Mouse (Mus musculus): ENCODE data around the gene Tmem126a. TPM values are rescaled to one million over a fixed set of nuclear protein-coding genes. Genes with fewer than 3 reads are reported as not detected.

The Tmem126a gene
- polyA plus RNA-seq, 1 experiment = 43.8 TPM

GRCm38 (mm10) chr7:90440044-90440443 is 17.0 kb downstream of the Tmem126a start:
- no peak for DNase-seq
- no peak overlapping the region for H3K4me3 ChIP-seq (replicated peaks; ENCODE audit: insufficient read depth, low read depth, low read length)
- H3K27ac ChIP-seq (ENCODE audit: insufficient read depth, low read length) = no peak overlapping the region
- WGBS = 86% methylated on average over 4 of the region's 4 CpGs
- no peaks in the 10 kb centered on the region for H3K4me1 ChIP-seq (ENCODE audit: control insufficient read depth, insufficient read depth, low read length)
- H3K27me3 ChIP-seq (ENCODE audit: control insufficient read depth, insufficient read depth, low read length) = no peaks in the 10 kb centered on the region
- TF ChIP-seq CTCF (IDR thresholded peaks at IDR 0.05; ENCODE audit: borderline replicate concordance, insufficient read depth, low read depth, low read length) = no peak
- TF ChIP-seq POLR2A (IDR thresholded peaks at IDR 0.05; ENCODE audit: borderline replicate concordance, insufficient read depth, low read length) = no peak

DNA sequence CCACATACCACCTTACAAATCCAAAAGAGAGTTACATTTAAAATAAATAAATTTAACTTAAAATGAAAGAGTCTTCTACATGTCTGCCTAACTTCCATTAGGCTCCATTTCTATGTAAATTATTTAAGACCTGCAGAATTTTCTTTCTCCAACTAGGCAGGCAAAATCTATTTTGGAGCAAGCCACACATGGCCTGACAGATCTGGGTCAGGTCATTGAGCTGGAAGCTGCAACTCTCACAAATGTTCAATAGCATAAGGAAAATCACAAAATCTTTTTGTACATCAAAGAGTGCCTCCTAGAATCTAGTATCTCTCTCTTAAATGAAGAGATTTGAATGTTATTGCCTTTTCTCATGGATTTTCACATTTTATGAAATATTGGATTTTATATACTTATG is 24.8 kb downstream of the Tmem126a start:
- no peak for TF ChIP-seq CTCF (IDR thresholded peaks at IDR 0.05; ENCODE audit: borderline replicate concordance, insufficient read depth, low read depth, low read length)
- no peak for TF ChIP-seq POLR2A (IDR thresholded peaks at IDR 0.05; ENCODE audit: borderline replicate concordance, insufficient read depth, low read length)
- peak in 1 of 2 experiments; percentile 51 for DNase-seq
- Histone ChIP-seq H3K4me3 (replicated peaks; ENCODE audit: insufficient read depth, low read depth, low read length) (no peak overlapping the region), H3K27ac (ENCODE audit: insufficient read depth, low read length) (no peak overlapping the region), H3K27me3 (ENCODE audit: control insufficient read depth, insufficient read depth, low read length) (no peaks in the 10 kb centered on the region), H3K4me1 (ENCODE audit: control insufficient read depth, insufficient read depth, low read length) (peaks cover 2% of the 10 kb centered on the region; the same call in 1 of the 2 replicates)

DNA sequence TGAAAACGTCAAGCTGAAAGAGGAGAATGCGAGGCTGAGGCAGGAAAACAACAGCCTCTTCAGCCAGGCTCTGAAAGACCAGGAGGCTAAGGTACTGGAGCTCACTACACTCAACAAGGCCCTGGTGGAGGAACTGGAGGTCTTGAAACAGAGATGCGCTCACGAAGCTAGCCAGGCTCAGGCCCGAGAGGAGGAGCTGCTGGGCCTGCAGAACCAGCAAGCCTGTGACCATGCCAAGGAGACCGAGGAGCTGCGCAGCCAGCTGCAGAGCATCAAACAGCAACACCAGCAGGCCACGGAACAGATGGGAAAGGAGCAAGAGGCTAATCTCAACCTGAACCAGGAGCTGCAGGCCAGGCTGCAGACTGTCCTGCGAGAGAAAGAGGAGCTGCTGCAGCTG is 30.0 kb downstream of the Tmem126a start:
- WGBS = 52% methylated on average over 9 of the region's 9 CpGs
- Histone ChIP-seq H3K27me3 (ENCODE audit: control insufficient read depth, insufficient read depth, low read length) (no peaks in the 10 kb centered on the region), H3K4me1 (ENCODE audit: control insufficient read depth, insufficient read depth, low read length) (no peaks in the 10 kb centered on the region), H3K27ac (ENCODE audit: insufficient read depth, low read length) (no peak overlapping the region), H3K4me3 (replicated peaks; ENCODE audit: insufficient read depth, low read depth, low read length) (peak overlapping the region; percentile 78)
- TF ChIP-seq CTCF (IDR thresholded peaks at IDR 0.05; ENCODE audit: borderline replicate concordance, insufficient read depth, low read depth, low read length) = no peak
- no peak for TF ChIP-seq POLR2A (IDR thresholded peaks at IDR 0.05; ENCODE audit: borderline replicate concordance, insufficient read depth, low read length)
- peak; percentile 36 to 57 for DNase-seq

GRCm38 (mm10) chr7:90426020-90427001 is 30.7 kb downstream of the Tmem126a start, which contains the start of gene Ccdc89:
Ccdc89 (plus strand) TSS chr7:90426577.
- TF ChIP-seq POLR2A (IDR thresholded peaks at IDR 0.05; ENCODE audit: borderline replicate concordance, insufficient read depth, low read length) (peak; percentile 53; the same call in 1 of the 2 replicates), CTCF (IDR thresholded peaks at IDR 0.05; ENCODE audit: borderline replicate concordance, insufficient read depth, low read depth, low read length) (no peak)
- WGBS = 10% methylated on average over 29 of the region's 29 CpGs

GRCm38 (mm10) chr7:90409934-90410333 is 47.1 kb downstream of the Tmem126a start:
- peak; percentile 54 to 72 for DNase-seq
- Histone ChIP-seq H3K27ac (ENCODE audit: insufficient read depth, low read length) (no peak overlapping the region), H3K4me1 (ENCODE audit: control insufficient read depth, insufficient read depth, low read length) (no peaks in the 10 kb centered on the region), H3K4me3 (replicated peaks; ENCODE audit: insufficient read depth, low read depth, low read length) (no peak overlapping the region), H3K27me3 (ENCODE audit: control insufficient read depth, insufficient read depth, low read length) (no peaks in the 10 kb centered on the region)
- TF ChIP-seq POLR2A (IDR thresholded peaks at IDR 0.05; ENCODE audit: borderline replicate concordance, insufficient read depth, low read length) (no peak), CTCF (IDR thresholded peaks at IDR 0.05; ENCODE audit: borderline replicate concordance, insufficient read depth, low read depth, low read length) (peak; percentile 75)
- WGBS = 50% methylated on average over 3 of the region's 3 CpGs

More at GRCm38 (mm10) chr7:90426020-90427001, 30.7 kb downstream of the Tmem126a start, which contains the start of gene Ccdc89:
- peak; percentile 83 to 91 for DNase-seq
- Histone ChIP-seq H3K4me3 (replicated peaks; ENCODE audit: insufficient read depth, low read depth, low read length) (peak within 1 kb of the TSS; percentile 78), H3K27me3 (ENCODE audit: control insufficient read depth, insufficient read depth, low read length) (no peaks in the 10 kb centered on the region), H3K4me1 (ENCODE audit: control insufficient read depth, insufficient read depth, low read length) (no peaks in the 10 kb centered on the region), H3K27ac (ENCODE audit: insufficient read depth, low read length) (peak within 1 kb of the TSS; percentile 22; the same call in 1 of the 2 replicates)

Other genes with a start within 250 kb of the Tmem126a start
- 0.10 TPM in 1 of 2 replicates, not detected in the other for gene Ccdc83, start 191.5 kb downstream of the Tmem126a start, polyA plus RNA-seq (2012; rRNA removed)
- gene Sytl2, start 155.0 kb downstream of the Tmem126a start, polyA plus RNA-seq (2012; rRNA removed) = 39.9 and 44.8 TPM in 2 replicates
- gene Ccdc89, start 30.7 kb downstream of the Tmem126a start, polyA plus RNA-seq (2012; rRNA removed) = 1.3 TPM in 2 replicates
- gene Crebzf, start 14.5 kb downstream of the Tmem126a start, polyA plus RNA-seq (2012; rRNA removed) = 135 and 143 TPM in 2 replicates
- gene Tmem126b, start 18.8 kb upstream of the Tmem126a start, polyA plus RNA-seq (2012; rRNA removed) = 29.0 and 33.5 TPM in 2 replicates
- 89.8 and 105 TPM in 2 replicates for gene Dlg2, start 19.4 kb upstream of the Tmem126a start, polyA plus RNA-seq (2012; rRNA removed)